Mouse (Mus musculus): Measurements from ENCODE around the gene Oas1a.

DNA sequence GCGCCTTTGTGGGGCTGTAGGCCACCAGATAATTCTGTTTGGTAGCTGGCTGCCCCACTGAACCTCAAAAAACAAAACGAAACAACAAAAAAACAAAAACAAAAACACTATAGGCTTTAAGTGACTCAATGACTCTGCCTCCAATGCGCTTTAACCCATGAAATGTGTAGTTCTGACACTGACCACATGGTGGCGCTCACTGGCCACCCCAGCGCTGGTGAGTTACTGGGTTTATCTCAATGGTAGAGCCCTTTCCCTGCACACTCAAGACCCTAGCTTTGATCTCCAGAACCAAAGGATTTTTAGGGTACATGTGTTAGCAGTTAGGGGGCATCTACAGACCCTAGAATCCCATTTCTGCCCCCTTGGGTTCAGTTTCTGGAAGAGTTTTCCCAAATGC lies 46.7 kb upstream of the Oas1a start:
- TF ChIP-seq POLR2A (IDR thresholded peaks at IDR 0.05; ENCODE audit: insufficient read depth, low read depth, low read length) (no peak), EP300 (IDR thresholded peaks at IDR 0.05; ENCODE audit: insufficient read depth, low read depth, low read length) (no peak), CTCF (IDR thresholded peaks at IDR 0.05) (peak; percentile 62)
